Mouse (Mus musculus) kidney, adult 2 months (tissue): ENCODE measurements around the gene Srarp. TPM values are rescaled to one million over a fixed set of nuclear protein-coding genes. Genes with fewer than 3 reads are reported as not detected.

ENCODE experiments used
- DNase-seq: peaks from one replicate; pipeline ENCODE4 v3.0.0; 2021
- H3K27ac ChIP-seq: fragments of 200-500 bp; 2 replicates; pipeline ENCODE4 v1.5.1; 2012; ENCODE audit warnings: low read depth, low read length, control low read depth, inconsistent platforms; ENCODE audit not compliant: insufficient read depth
- H3K27me3 ChIP-seq: fragments of 200-500 bp; replicated peaks from 2 replicates; pipeline ENCODE4 v1.6.1; 2012; ENCODE audit warnings: mild to moderate bottlenecking, moderate library complexity, low read length, inconsistent platforms; ENCODE audit not compliant: control insufficient read depth, insufficient read depth
- H3K36me3 ChIP-seq: fragments of 200-500 bp; 2 replicates; pipeline ENCODE4 v1.6.1; 2012; ENCODE audit warnings: mild to moderate bottlenecking, moderate library complexity, low read length, inconsistent platforms; ENCODE audit not compliant: control insufficient read depth, insufficient read depth
- H3K4me1 ChIP-seq: fragments of 200-500 bp; 2 replicates; pipeline ENCODE4 v1.6.1; 2011; ENCODE audit warnings: low read length; ENCODE audit not compliant: control insufficient read depth, insufficient read depth
- H3K4me3 ChIP-seq: fragments of 200-500 bp; 2 replicates; pipeline ENCODE4 v1.5.1; 2011; ENCODE audit warnings: mild to moderate bottlenecking, low read depth, low read length, control low read depth; ENCODE audit not compliant: insufficient read depth
- CTCF ChIP-seq: fragments of 200-500 bp; conservative IDR thresholded peaks from 2 replicates; pipeline ENCODE4 v1.5.1; 2011; ENCODE audit warnings: low read depth, mild to moderate bottlenecking, control low read depth, low read length, moderate library complexity, mixed read lengths; ENCODE audit not compliant: insufficient read depth, insufficient read length
- POLR2A ChIP-seq: fragments of 200-500 bp; IDR thresholded peaks from one replicate; pipeline ENCODE4 v1.6.1; 2011; ENCODE audit warnings: low read depth, low read length, control low read depth
- WGBS: fragments of 180-500 bp; shearing (Covaris S2); methylation state at CpG from one replicate; pipeline ENCODE4 v1.1.7; 2018; 5-methylcytosine and 5-hydroxymethylcytosine counted together
- polyA plus RNA-seq: library from polyadenylated mRNA; depleted of rRNA; stranded (reverse); fragments of >200 nt; gene quantifications from 2 replicates; pipeline ENCODE4 v1.2.3, GENCODE M21; 2012

Gene Srarp
- polyA plus RNA-seq, 1 experiment = 0.11 TPM

- Histone ChIP-seq H3K27ac (no peak overlapping the region), H3K4me1 (peaks cover 7% of the 10 kb centered on the region; the same call in 1 of the 2 replicates), H3K36me3 (no peaks in the 10 kb centered on the region), H3K27me3 (no peaks in the 10 kb centered on the region), H3K4me3 (no peak overlapping the region)
- TF ChIP-seq CTCF = no peak
- TF ChIP-seq POLR2A = no peak
- DNase-seq = no peak
- WGBS = 62% methylated on average over 7 of the region's 7 CpGs
These were observed 10.3 kb upstream of the Srarp start for GRCm38 (mm10) chr4:141446211-141446610.

DNA sequence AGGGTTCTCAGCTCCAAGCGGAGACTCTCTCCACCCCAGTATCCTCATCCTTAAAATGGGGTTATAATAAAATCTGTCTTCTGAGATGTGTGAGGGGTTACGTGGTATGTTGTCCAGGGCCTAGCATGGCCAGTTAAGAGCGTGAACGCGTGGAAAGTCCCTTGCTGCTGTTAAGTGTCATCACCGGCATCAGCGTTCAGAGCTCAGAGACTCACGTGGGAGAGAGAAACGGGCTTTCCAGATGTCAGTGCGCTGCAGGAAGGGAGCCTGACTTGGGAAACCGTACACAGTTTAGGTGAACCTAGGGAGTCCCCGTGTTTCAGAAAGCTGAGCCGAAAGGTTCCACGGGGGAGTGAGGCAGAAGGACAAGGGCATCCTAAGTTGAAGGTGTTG is 9.4 kb upstream of the Srarp start:
- peak overlapping the region; percentile 88 for H3K4me3 ChIP-seq
- peaks cover 12% of the 10 kb centered on the region; the same call in 1 of the 2 replicates for H3K4me1 ChIP-seq
- no peaks in the 10 kb centered on the region for H3K36me3 ChIP-seq
- H3K27me3 ChIP-seq = no peaks in the 10 kb centered on the region
- no peak overlapping the region for H3K27ac ChIP-seq
- WGBS = 8% methylated on average over 14 of the region's 14 CpGs
- DNase-seq = no peak
- TF ChIP-seq CTCF (no peak), POLR2A (no peak)

- H3K27me3 ChIP-seq = no peaks in the 10 kb centered on the region
- peak within 1 kb of the TSS; percentile 88 for H3K4me3 ChIP-seq
- TF ChIP-seq CTCF = no peak
- peak; percentile 58 for TF ChIP-seq POLR2A
- H3K27ac ChIP-seq = peak within 1 kb of the TSS; percentile 69; the same call in 1 of the 2 replicates
- WGBS = under 1% methylated on average over 83 of the region's 102 CpGs
- peak; percentile 93 for DNase-seq
- no peaks in the 10 kb centered on the region for H3K36me3 ChIP-seq
- peaks cover 12% of the 10 kb centered on the region; the same call in 1 of the 2 replicates for H3K4me1 ChIP-seq
These were observed 8.8 kb upstream of the Srarp start, which contains the start of gene Zbtb17 for GRCm38 (mm10) chr4:141444451-141445327. TSS of gene Zbtb17 (plus strand) at chr4:141444654.

- WGBS = 33% methylated on average over 11 of the region's 11 CpGs
- Histone ChIP-seq H3K36me3 (no peaks in the 10 kb centered on the region), H3K27ac (peak overlapping the region; percentile 69; the same call in 1 of the 2 replicates), H3K27me3 (no peaks in the 10 kb centered on the region), H3K4me3 (peak overlapping the region; percentile 88), H3K4me1 (peaks cover 12% of the 10 kb centered on the region; the same call in 1 of the 2 replicates)
- DNase-seq = no peak
- no peak for TF ChIP-seq CTCF
- TF ChIP-seq POLR2A = no peak
These were observed 7.9 kb upstream of the Srarp start for GRCm38 (mm10) chr4:141443641-141444429.

GRCm38 (mm10) chr4:141440877-141441276 is 5.0 kb upstream of the Srarp start:
- Histone ChIP-seq H3K4me1 (peaks cover 12% of the 10 kb centered on the region; the same call in 1 of the 2 replicates), H3K27me3 (no peaks in the 10 kb centered on the region), H3K27ac (no peak overlapping the region), H3K4me3 (no peak overlapping the region), H3K36me3 (no peaks in the 10 kb centered on the region)
- TF ChIP-seq CTCF = no peak
- no peak for TF ChIP-seq POLR2A
- peak; percentile 91 for DNase-seq

DNA sequence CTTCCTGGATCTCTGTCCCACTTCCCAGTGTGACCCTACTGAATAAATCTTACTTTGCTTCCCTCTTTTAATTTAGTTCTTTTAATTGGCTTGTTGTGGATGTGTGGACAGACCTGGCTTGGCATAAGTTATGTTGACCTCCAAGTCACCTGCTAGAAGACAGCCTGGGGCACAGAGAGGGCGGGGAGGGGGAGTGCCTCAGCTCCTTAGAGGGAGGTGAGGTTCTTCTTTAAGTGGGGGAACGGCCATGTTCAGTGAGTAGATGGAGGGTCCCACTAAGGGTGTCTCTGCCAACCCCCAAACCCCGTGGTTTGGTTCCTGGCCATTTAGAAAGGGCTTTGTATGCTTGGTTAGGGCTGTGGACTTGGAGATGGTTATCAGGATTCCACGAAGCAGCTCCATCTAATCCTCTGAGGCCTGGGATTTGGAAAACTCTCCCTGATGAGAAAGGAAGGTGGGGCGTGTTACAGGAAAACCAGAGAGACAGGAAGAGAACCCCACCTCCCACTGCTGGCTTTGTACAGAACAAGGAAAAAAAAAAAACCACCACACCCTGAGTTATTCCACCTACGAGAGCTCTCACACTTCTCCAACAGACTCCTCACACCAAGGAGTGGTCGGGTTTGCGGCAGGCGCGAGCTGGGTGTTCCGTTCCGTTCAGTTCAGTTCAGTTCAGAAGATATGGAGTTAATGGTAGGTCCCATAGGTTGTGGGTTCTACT is 3.3 kb upstream of the Srarp start:
- Histone ChIP-seq H3K36me3 (no peaks in the 10 kb centered on the region), H3K27ac (peak overlapping the region; percentile 72), H3K4me1 (peaks cover 5% of the 10 kb centered on the region; the same call in 1 of the 2 replicates), H3K4me3 (no peak overlapping the region), H3K27me3 (no peaks in the 10 kb centered on the region)
- no peak for TF ChIP-seq CTCF
- TF ChIP-seq POLR2A = no peak
- DNase-seq = peak; percentile 68
- WGBS = 63% methylated on average over 12 of the region's 12 CpGs
